Mouse (Mus musculus) WW6 (cell line): ENCODE measurements around the gene Esrrb.
A peak's percentile ranks its signal among the peaks of the same experiment; 100 is the strongest.

Experiments
- DNase-seq: peaks from one replicate; pipeline ENCODE4 v3.0.0-alpha.2; 2013; ENCODE audit warnings: low read depth, low spot score

Gene Esrrb

GRCm38 (mm10) chr12:86497126-86497525 is 136.2 kb downstream of the Esrrb start:
- no peak for DNase-seq

DNA sequence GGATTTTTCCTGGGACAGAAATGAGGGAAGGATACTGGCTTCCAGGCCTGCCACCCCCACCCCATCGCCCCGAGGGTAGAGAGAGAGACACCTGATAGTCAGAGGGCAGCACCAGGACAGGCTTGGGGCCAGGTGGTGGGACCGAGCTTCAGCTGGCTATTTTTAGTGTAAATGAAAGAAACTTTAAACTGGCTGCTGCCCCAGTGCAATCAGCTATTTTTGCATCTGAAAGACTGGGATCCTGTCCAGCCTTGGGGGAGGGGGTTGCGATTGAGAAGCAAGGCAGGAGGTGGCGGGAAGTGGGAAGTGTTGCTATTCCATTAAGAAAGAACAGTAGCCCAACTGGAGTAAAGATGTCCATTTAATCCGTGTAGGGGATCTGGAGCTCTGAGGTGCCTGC is 137.8 kb downstream of the Esrrb start:
- DNase-seq = no peak

DNA sequence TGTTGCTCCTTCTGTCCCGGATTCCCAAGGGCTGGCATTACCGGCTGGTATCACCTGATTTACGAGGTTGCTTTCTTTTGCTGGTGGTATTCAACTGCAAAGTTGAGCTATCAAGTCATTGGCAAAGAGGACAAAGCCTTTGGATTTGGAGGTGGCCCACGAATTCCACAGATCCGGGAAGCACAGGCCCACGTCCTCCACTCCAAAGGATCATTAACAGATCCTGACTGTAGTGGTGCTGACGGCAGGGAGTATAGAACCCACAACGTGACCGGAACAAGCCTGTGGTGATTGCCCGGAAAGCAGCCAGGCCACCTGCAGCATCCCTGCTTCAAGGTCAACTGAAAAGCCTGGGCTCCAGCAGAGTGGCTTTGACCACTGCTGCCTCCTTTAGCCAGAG is 140.8 kb downstream of the Esrrb start:
- DNase-seq = peak; percentile 86

- DNase-seq = no peak
Observed at GRCm38 (mm10) chr12:86503921-86504320, 143.0 kb downstream of the Esrrb start.

- peak; percentile 67 for DNase-seq
Observed at GRCm38 (mm10) chr12:86504321-86504720, 143.4 kb downstream of the Esrrb start.

DNA sequence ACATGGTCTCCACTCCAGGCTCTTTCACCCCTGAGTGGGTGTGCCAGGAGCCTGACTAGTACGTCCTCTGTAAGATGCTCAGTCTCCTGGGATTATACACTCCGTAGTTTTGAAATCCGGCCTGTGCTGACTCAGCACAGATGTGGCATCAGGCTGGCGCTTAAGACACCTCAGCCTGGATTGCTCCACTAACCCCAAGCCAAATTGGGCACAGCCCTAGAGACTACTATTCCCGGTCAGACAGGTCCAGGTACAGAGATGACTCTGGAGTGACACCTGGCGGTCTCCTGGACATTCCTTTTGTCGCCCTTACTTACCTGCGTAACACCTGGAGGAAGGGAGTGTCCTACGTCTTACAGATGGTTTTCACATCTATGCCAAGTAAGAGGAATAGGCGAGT is 146.8 kb downstream of the Esrrb start:
- no peak for DNase-seq

- DNase-seq = no peak
Observed at GRCm38 (mm10) chr12:86508313-86508988, 147.5 kb downstream of the Esrrb start.

- DNase-seq = no peak
Observed at GRCm38 (mm10) chr12:86509295-86510279, 148.7 kb downstream of the Esrrb start.

- no peak for DNase-seq
Observed at GRCm38 (mm10) chr12:86512335-86512734, 151.4 kb downstream of the Esrrb start.

GRCm38 (mm10) chr12:86513596-86513995 is 152.7 kb downstream of the Esrrb start:
- DNase-seq = no peak

GRCm38 (mm10) chr12:86516602-86517001 is 155.7 kb downstream of the Esrrb start:
- no peak for DNase-seq

DNA sequence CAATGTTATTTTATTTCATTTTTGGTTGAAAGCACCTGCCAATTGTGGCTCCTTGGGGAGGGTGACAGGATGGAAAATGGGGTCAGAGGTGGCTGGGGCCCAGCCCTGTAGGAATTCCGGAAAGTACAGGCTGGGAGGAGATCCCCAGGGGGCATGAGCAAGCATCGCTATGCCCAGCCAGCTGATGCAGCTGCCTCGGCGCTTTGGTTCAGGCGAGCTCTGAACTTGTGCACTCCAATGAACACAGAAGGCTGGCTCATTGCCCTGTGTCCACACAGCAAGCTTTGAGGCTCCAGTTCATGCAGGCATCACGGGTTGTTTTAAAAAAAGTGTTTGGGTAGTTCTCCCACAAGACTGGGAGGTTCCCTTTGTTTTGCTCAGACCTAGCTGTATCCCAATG is 156.8 kb downstream of the Esrrb start:
- no peak for DNase-seq

GRCm38 (mm10) chr12:86518746-86519145 is 157.8 kb downstream of the Esrrb start:
- no peak for DNase-seq

DNA sequence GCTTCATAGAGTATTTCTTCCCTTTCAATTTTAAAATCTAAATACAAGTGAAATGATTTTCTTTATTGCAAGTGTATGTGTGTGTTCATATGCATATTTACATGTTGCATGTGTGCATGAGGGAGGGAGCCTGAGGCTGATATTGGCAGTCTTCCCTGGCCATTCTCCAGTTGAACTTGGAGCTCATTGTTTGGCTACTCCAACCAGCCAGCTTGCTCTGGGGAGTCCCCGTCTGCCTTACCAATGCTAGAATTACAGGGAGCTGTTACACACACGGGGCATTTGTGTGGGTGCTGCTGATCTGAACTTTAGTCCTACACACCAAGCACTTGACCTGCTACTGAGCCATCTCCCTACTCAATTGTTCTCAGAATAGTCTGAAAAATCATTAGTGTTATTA is 173.4 kb downstream of the Esrrb start:
- no peak for DNase-seq

- no peak for DNase-seq
Observed at GRCm38 (mm10) chr12:86537799-86538198, 176.9 kb downstream of the Esrrb start.

- DNase-seq = no peak
Observed at GRCm38 (mm10) chr12:86538711-86539110, 177.8 kb downstream of the Esrrb start.

- DNase-seq = no peak
Observed at GRCm38 (mm10) chr12:86539511-86539910, 178.6 kb downstream of the Esrrb start.

- no peak for DNase-seq
Observed at GRCm38 (mm10) chr12:86547808-86548207, 186.9 kb downstream of the Esrrb start.

GRCm38 (mm10) chr12:86553037-86553436 is 192.1 kb downstream of the Esrrb start:
- no peak for DNase-seq

DNA sequence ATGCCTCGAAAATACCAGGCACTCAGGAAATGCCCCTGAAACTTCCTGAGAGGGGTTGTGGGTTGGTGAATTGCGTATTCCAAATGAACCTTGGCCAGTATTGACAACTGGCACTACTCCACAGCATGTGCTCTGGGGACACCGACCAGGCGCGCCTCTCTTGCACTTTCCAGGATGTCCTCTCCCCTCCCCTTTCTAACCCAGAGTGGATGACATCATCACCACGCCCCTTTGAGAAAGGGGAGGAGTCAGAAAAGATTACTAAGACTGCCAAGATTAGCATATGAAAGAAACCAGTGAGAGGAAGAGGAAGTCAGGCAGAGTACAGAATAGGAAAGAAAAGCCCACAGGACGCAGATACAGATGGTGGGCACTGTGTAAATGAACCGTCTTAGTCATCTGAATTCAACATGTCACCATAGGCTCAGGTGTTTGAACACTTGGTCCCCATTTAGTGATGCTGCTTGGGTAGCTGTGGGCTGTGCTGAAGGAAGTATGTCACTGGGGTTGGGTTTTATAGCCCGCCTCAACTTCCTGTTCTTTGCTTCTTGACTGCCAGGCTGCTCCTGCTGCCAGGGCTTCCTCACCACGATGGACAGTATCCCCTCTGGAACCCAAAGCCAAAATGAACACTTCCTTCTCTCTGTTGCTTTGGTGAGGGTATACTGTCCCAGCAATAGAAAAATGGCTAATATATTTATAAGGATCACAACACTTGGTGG is 196.0 kb downstream of the Esrrb start:
- peak; percentile 54 for DNase-seq

DNA sequence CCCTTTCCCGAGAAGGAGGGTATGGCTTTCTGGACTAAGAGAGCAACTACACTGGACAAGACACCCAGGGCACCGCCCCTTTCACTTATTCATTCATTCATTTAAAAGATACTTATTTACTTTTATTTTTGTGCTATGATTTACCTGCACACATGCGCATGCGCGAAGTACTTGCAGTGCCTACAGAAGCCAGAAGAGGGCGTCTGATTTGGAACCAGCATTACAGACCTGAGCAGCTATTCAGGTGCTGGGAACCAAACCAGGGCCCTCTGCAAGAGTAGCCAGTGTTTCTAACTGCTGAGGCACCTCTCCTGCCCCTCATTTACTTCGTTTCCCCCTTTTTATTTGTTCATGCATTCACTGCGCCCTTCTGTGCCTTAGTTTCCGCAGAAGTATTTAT is 198.0 kb downstream of the Esrrb start:
- DNase-seq = no peak

- DNase-seq = no peak
Observed at GRCm38 (mm10) chr12:86562705-86563104, 201.8 kb downstream of the Esrrb start.
